ENCODE assay signal across 18 mouse cellular contexts in genomic region chr4:49813852-49814251, GRCm38 (mm10). TPM values are rescaled to one million over a fixed set of nuclear protein-coding genes. Genes with fewer than 3 reads are reported as not detected.
DNase-seq lines count a peak whose midpoint lies in the region.
"Had no signal": no experiment of that assay in that cellular context is flagged by ENCODE, and none has a peak within 500 bp of the region (broad histone marks: within the 10 kb centered on the region; RNA-seq: fewer than 3 reads in every experiment).

No protein-coding gene starts in this region.

- intact Hi-C loops in left cerebral cortex, postnatal 4 days (cut with DNase I) = no loop called here

- DNase-seq in cerebellum, adult 11-12 months = peak; percentile 4
- DNase-seq in cerebellum, adult 8-10 months = no peak
- DNase-seq in left cerebral cortex, postnatal 4 days = peak; percentile 24
- no peak for DNase-seq in left cerebral cortex, adult 18-20 months (ENCODE audit: low spot score in 2 of 2)
- peak; percentile 36 for DNase-seq in adrenal gland, postnatal 14 days
- DNase-seq in lung, postnatal 25 days (ENCODE audit: low spot score) = no peak
- no peak for DNase-seq in spleen, adult 18-20 months
- DNase-seq: embryo, embryonic 11 days; gastrocnemius, postnatal 14 days; kidney, adult 9 months; kidney, postnatal 10 days; layer of hippocampus, postnatal 36 days; liver; lung, adult 2 months; lung, postnatal 10 days; midbrain, embryonic 14.5 days; right cerebral cortex, postnatal 14 days had no signal

RNA-seq across cellular contexts. Expression of gene Grin3a, which starts 31.7 kb away (rescaled TPM):
- total RNA-seq in left cerebral cortex, postnatal 4 days (2021) = 10 to 100 TPM; 80.0 to 92.9 TPM
- 10 to 100 TPM; 27.7 to 28.3 TPM for total RNA-seq in left cerebral cortex, adult 18-20 months (2021)
- 0.22 and 0.45 TPM in 2 replicates for total RNA-seq in adrenal gland, postnatal 14 days (2021)
- total RNA-seq: granulocyte monocyte progenitor cell, adult 5-6 weeks had no signal

Comparison
In these comparisons a context has a peak if more than half of its experiments do, and no peak if none do; other contexts are left out.
1. DNase-seq: peak in cerebellum, adult 11-12 months (single experiment), left cerebral cortex, postnatal 4 days (single experiment) and adrenal gland, postnatal 14 days (single experiment); none in cerebellum, adult 8-10 months (single experiment), left cerebral cortex, adult 18-20 months (0 of 2), lung, postnatal 25 days (single experiment) and spleen, adult 18-20 months (0 of 2).
2. RNA of gene Grin3a, which starts 31.7 kb away (total RNA-seq): 80.0 to 92.9 TPM in left cerebral cortex, postnatal 4 days and 27.7 to 28.3 TPM in left cerebral cortex, adult 18-20 months; 0.22 to 0.45 TPM in adrenal gland, postnatal 14 days; every median in the first group is over 10 times any median in the second.